Mouse (Mus musculus): ENCODE data around the gene Gm20388. TPM values are rescaled to one million over a fixed set of nuclear protein-coding genes. Genes with fewer than 3 reads are reported as not detected.

The Gm20388 gene
- polyA plus RNA-seq, 1 experiment from 2014 or later = not detected

- no peaks in the 10 kb centered on the region for H3K9me3 ChIP-seq (ENCODE audit: control insufficient read depth)
- H3K27ac ChIP-seq (ENCODE audit: low read depth, low read length) = no peak overlapping the region
- no peak for ATAC-seq
- H3K9ac ChIP-seq (ENCODE audit: low read depth, low read length) = no peak overlapping the region
- H3K4me2 ChIP-seq (replicated peaks; ENCODE audit: low read depth) = no peak overlapping the region
- H3K36me3 ChIP-seq (ENCODE audit: control insufficient read depth, insufficient read depth) = no peaks in the 10 kb centered on the region
- H3K27me3 ChIP-seq (replicated peaks; ENCODE audit: control insufficient read depth, insufficient read depth, low read length) = 0 out of 2 replicates have a peak, but pooled peaks cover 7% of the 10 kb centered on the region
- no peaks in the 10 kb centered on the region for H3K4me1 ChIP-seq (replicated peaks; ENCODE audit: control insufficient read depth, insufficient read depth, low read length)
- no peak overlapping the region for H3K4me3 ChIP-seq (ENCODE audit: low read depth, low read length)
- no peak for TF ChIP-seq CTCF (IDR thresholded peaks at IDR 0.05; ENCODE audit: low read depth)
- 73% methylated on average over 11 of the region's 11 CpGs for WGBS
These were observed 2757.2 kb downstream of the Gm20388 start for GRCm38 (mm10) chr8:122667854-122668253.

- H3K4me1 ChIP-seq (replicated peaks; ENCODE audit: control insufficient read depth, insufficient read depth, low read length) = no peaks in the 10 kb centered on the region
- H3K9me3 ChIP-seq (ENCODE audit: control insufficient read depth) = no peaks in the 10 kb centered on the region
- H3K27ac ChIP-seq (ENCODE audit: low read depth, low read length) = no peak overlapping the region
- 0 out of 2 replicates have a peak, but pooled peaks cover 7% of the 10 kb centered on the region for H3K27me3 ChIP-seq (replicated peaks; ENCODE audit: control insufficient read depth, insufficient read depth, low read length)
- H3K9ac ChIP-seq (ENCODE audit: low read depth, low read length) = no peak overlapping the region
- no peak for TF ChIP-seq CTCF (IDR thresholded peaks at IDR 0.05; ENCODE audit: low read depth)
- 49% methylated on average over 5 of the region's 5 CpGs for WGBS
- no peak overlapping the region for H3K4me2 ChIP-seq (replicated peaks; ENCODE audit: low read depth)
- no peak for ATAC-seq
- H3K4me3 ChIP-seq (ENCODE audit: low read depth, low read length) = no peak overlapping the region
- H3K36me3 ChIP-seq (ENCODE audit: control insufficient read depth, insufficient read depth) = no peaks in the 10 kb centered on the region
These were observed 2758.7 kb downstream of the Gm20388 start for GRCm38 (mm10) chr8:122669370-122669769.

GRCm38 (mm10) chr8:122670001-122670400, 2759.4 kb downstream of the Gm20388 start:
- Histone ChIP-seq H3K4me2 (replicated peaks; ENCODE audit: low read depth) (no peak overlapping the region), H3K9ac (ENCODE audit: low read depth, low read length) (no peak overlapping the region), H3K27me3 (replicated peaks; ENCODE audit: control insufficient read depth, insufficient read depth, low read length) (0 out of 2 replicates have a peak, but pooled peaks cover 7% of the 10 kb centered on the region), H3K36me3 (ENCODE audit: control insufficient read depth, insufficient read depth) (no peaks in the 10 kb centered on the region), H3K4me1 (replicated peaks; ENCODE audit: control insufficient read depth, insufficient read depth, low read length) (no peaks in the 10 kb centered on the region), H3K9me3 (ENCODE audit: control insufficient read depth) (no peaks in the 10 kb centered on the region), H3K4me3 (ENCODE audit: low read depth, low read length) (no peak overlapping the region), H3K27ac (ENCODE audit: low read depth, low read length) (no peak overlapping the region)
- no peak for ATAC-seq
- TF ChIP-seq CTCF (IDR thresholded peaks at IDR 0.05; ENCODE audit: low read depth) = no peak
- 34% methylated on average over 11 of the region's 11 CpGs for WGBS

- TF ChIP-seq CTCF (IDR thresholded peaks at IDR 0.05; ENCODE audit: low read depth) = no peak
- Histone ChIP-seq H3K4me3 (ENCODE audit: low read depth, low read length) (no peak overlapping the region), H3K4me1 (replicated peaks; ENCODE audit: control insufficient read depth, insufficient read depth, low read length) (no peaks in the 10 kb centered on the region), H3K9me3 (ENCODE audit: control insufficient read depth) (no peaks in the 10 kb centered on the region), H3K9ac (ENCODE audit: low read depth, low read length) (no peak overlapping the region), H3K27me3 (replicated peaks; ENCODE audit: control insufficient read depth, insufficient read depth, low read length) (peaks cover 7% of the 10 kb centered on the region; the same call in 1 of the 2 replicates), H3K4me2 (replicated peaks; ENCODE audit: low read depth) (no peak overlapping the region), H3K36me3 (ENCODE audit: control insufficient read depth, insufficient read depth) (no peaks in the 10 kb centered on the region), H3K27ac (ENCODE audit: low read depth, low read length) (no peak overlapping the region)
- ATAC-seq = no peak
- 89% methylated on average over 3 of the region's 3 CpGs for WGBS
These were observed 2760.1 kb downstream of the Gm20388 start for GRCm38 (mm10) chr8:122670718-122671117.

GRCm38 (mm10) chr8:122671894-122672293, 2761.3 kb downstream of the Gm20388 start:
- ATAC-seq = no peak

GRCm38 (mm10) chr8:122673989-122674388, 2763.3 kb downstream of the Gm20388 start:
- Histone ChIP-seq H3K36me3 (ENCODE audit: control insufficient read depth, insufficient read depth) (no peaks in the 10 kb centered on the region), H3K4me3 (ENCODE audit: low read depth, low read length) (no peak overlapping the region), H3K4me2 (replicated peaks; ENCODE audit: low read depth) (no peak overlapping the region), H3K9me3 (ENCODE audit: control insufficient read depth) (no peaks in the 10 kb centered on the region), H3K27ac (ENCODE audit: low read depth, low read length) (no peak overlapping the region), H3K9ac (ENCODE audit: low read depth, low read length) (no peak overlapping the region), H3K27me3 (replicated peaks; ENCODE audit: control insufficient read depth, insufficient read depth, low read length) (peaks cover 22% of the 10 kb centered on the region), H3K4me1 (replicated peaks; ENCODE audit: control insufficient read depth, insufficient read depth, low read length) (no peaks in the 10 kb centered on the region)
- WGBS = 73% methylated on average over 12 of the region's 12 CpGs
- no peak for TF ChIP-seq CTCF (IDR thresholded peaks at IDR 0.05; ENCODE audit: low read depth)
- no peak for ATAC-seq

More at GRCm38 (mm10) chr8:122671894-122672293, 2761.3 kb downstream of the Gm20388 start:
- no peaks in the 10 kb centered on the region for H3K4me1 ChIP-seq (replicated peaks; ENCODE audit: control insufficient read depth, insufficient read depth, low read length)
- TF ChIP-seq CTCF (IDR thresholded peaks at IDR 0.05; ENCODE audit: low read depth) = no peak
- 61% methylated on average over 6 of the region's 6 CpGs for WGBS
- no peak overlapping the region for H3K4me2 ChIP-seq (replicated peaks; ENCODE audit: low read depth)
- no peaks in the 10 kb centered on the region for H3K9me3 ChIP-seq (ENCODE audit: control insufficient read depth)
- peaks cover 12% of the 10 kb centered on the region; the same call in 1 of the 2 replicates for H3K27me3 ChIP-seq (replicated peaks; ENCODE audit: control insufficient read depth, insufficient read depth, low read length)
- no peak overlapping the region for H3K4me3 ChIP-seq (ENCODE audit: low read depth, low read length)
- H3K9ac ChIP-seq (ENCODE audit: low read depth, low read length) = no peak overlapping the region
- H3K27ac ChIP-seq (ENCODE audit: low read depth, low read length) = no peak overlapping the region
- no peaks in the 10 kb centered on the region for H3K36me3 ChIP-seq (ENCODE audit: control insufficient read depth, insufficient read depth)

- no peak overlapping the region for H3K4me3 ChIP-seq (ENCODE audit: low read depth, low read length)
- no peaks in the 10 kb centered on the region for H3K36me3 ChIP-seq (ENCODE audit: control insufficient read depth, insufficient read depth)
- peak; percentile 53 for TF ChIP-seq CTCF (IDR thresholded peaks at IDR 0.05; ENCODE audit: low read depth)
- H3K9ac ChIP-seq (ENCODE audit: low read depth, low read length) = no peak overlapping the region
- no peak overlapping the region for H3K27ac ChIP-seq (ENCODE audit: low read depth, low read length)
- no peaks in the 10 kb centered on the region for H3K4me1 ChIP-seq (replicated peaks; ENCODE audit: control insufficient read depth, insufficient read depth, low read length)
- ATAC-seq = no peak
- no peak overlapping the region for H3K4me2 ChIP-seq (replicated peaks; ENCODE audit: low read depth)
- 40% methylated on average over 7 of the region's 7 CpGs for WGBS
- no peaks in the 10 kb centered on the region for H3K9me3 ChIP-seq (ENCODE audit: control insufficient read depth)
- H3K27me3 ChIP-seq (replicated peaks; ENCODE audit: control insufficient read depth, insufficient read depth, low read length) = peaks cover 31% of the 10 kb centered on the region
These were observed 2764.4 kb downstream of the Gm20388 start for GRCm38 (mm10) chr8:122674999-122675398.
